Comparison of ENCODE assay signal across 19 mouse cellular contexts in the genomic region with DNA sequence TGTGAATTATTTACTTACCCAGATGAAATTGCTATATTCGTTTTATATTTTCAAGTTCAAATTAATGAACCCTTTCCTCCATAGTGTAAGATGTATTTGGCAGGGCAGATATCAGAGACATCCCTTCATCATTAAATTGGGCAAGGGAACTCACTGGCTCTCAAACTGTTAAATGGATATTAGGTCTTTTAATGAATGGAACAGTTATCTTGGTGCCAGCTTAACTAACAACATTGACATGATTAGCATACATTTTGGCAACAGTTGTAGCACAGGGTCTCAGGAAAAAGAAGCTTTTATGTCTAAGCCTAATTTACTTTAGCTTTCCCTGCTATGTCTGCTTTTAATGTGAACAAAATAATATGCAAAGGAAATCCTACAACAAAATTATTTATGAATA. TPM values are rescaled to one million over a fixed set of nuclear protein-coding genes. Genes with fewer than 3 reads are reported as not detected.
"Had no signal": no experiment of that assay in that cellular context is flagged by ENCODE, and none has a peak within 500 bp of the region (broad histone marks: within the 10 kb centered on the region; RNA-seq: fewer than 3 reads in every experiment).

No protein-coding gene starts in this region.

- DNase-seq: kidney, adult 2 months; kidney, postnatal 14 days; layer of hippocampus, postnatal 36 days; lung, embryonic 14.5 days; lung, postnatal 10 days; lung, postnatal 4 days; retina, postnatal 1 day; right cerebral cortex, postnatal 4 days; spleen, adult 18-20 months; thymus, adult 2 months; thymus, postnatal 25 days had no signal

- H3K9ac ChIP-seq: kidney, embryonic 15.5 days; limb, embryonic 15.5 days; liver, embryonic 12.5 days; lung, embryonic 14.5 days; midbrain, embryonic 12.5 days; neural tube, embryonic 13.5 days; stomach, embryonic 15.5 days had no signal

- H3K27me3 ChIP-seq: stomach, embryonic 15.5 days had no signal

- ATAC-seq: liver, embryonic 12.5 days had no signal

- H3K36me3 ChIP-seq: kidney, embryonic 15.5 days; limb, embryonic 15.5 days; liver, embryonic 12.5 days; midbrain, embryonic 12.5 days; neural tube, embryonic 13.5 days; stomach, embryonic 15.5 days had no signal

- H3K4me3 ChIP-seq: kidney, embryonic 15.5 days; limb, embryonic 15.5 days; liver, embryonic 12.5 days; midbrain, embryonic 12.5 days; neural tube, embryonic 13.5 days; stomach, embryonic 15.5 days had no signal

- H3K9me3 ChIP-seq: kidney, embryonic 15.5 days; limb, embryonic 15.5 days; liver, embryonic 12.5 days; midbrain, embryonic 12.5 days; neural tube, embryonic 13.5 days; stomach, embryonic 15.5 days had no signal

- H3K4me1 ChIP-seq: liver, embryonic 12.5 days had no signal

- H3K27ac ChIP-seq: kidney, embryonic 15.5 days; limb, embryonic 15.5 days; liver, embryonic 12.5 days; midbrain, embryonic 12.5 days; neural tube, embryonic 13.5 days; stomach, embryonic 15.5 days had no signal

- H3K4me2 ChIP-seq: kidney, embryonic 15.5 days; limb, embryonic 15.5 days; liver, embryonic 12.5 days; lung, embryonic 14.5 days; midbrain, embryonic 12.5 days; neural tube, embryonic 13.5 days; stomach, embryonic 15.5 days had no signal

RNA-seq across cellular contexts. Expression of a gene that starts 6.8 kb away (rescaled TPM):
- total RNA-seq: megakaryocyte, adult 5-6 weeks had no signal
- polyA plus RNA-seq: testis, adult 2 months had no signal
